Mouse (Mus musculus) lung, embryonic 16.5 days (tissue): ENCODE data around the gene Atp11a. TPM values are rescaled to one million over a fixed set of nuclear protein-coding genes. Genes with fewer than 3 reads are reported as not detected.

Experiments
- ATAC-seq: fragments of 200-750 bp; cut with Nextera tagmentation; 2 replicates; pipeline ENCODE4 v1.8.0; 2017; ENCODE audit warnings: low read depth, mild to moderate bottlenecking, moderate library complexity
- H3K27ac ChIP-seq: fragments of 300-500 bp; sonication (generic); 2 replicates; pipeline ENCODE4 v1.5.1; 2014; ENCODE audit warnings: mild to moderate bottlenecking, control low read depth, low read length
- H3K27me3 ChIP-seq: fragments of 300-500 bp; sonication (generic); 2 replicates; pipeline ENCODE4 v1.6.1; 2014; ENCODE audit warnings: low read depth, low read length, mixed read lengths; ENCODE audit not compliant: control insufficient read depth, insufficient read depth
- H3K36me3 ChIP-seq: fragments of 300-500 bp; sonication (generic); 2 replicates; pipeline ENCODE4 v1.6.1; 2014; ENCODE audit warnings: low read length; ENCODE audit not compliant: control insufficient read depth, insufficient read depth
- H3K4me1 ChIP-seq: fragments of 300-500 bp; sonication (generic); replicated peaks from 2 replicates; pipeline ENCODE4 v1.6.1; 2014; ENCODE audit warnings: low read length, mixed read lengths; ENCODE audit not compliant: control insufficient read depth, insufficient read depth
- H3K4me2 ChIP-seq: fragments of 300-500 bp; sonication (generic); 2 replicates; pipeline ENCODE4 v1.6.1; 2014; ENCODE audit warnings: low read depth, low read length, control low read depth
- H3K4me3 ChIP-seq: fragments of 300-500 bp; sonication (generic); 2 replicates; pipeline ENCODE4 v1.5.1; 2014; ENCODE audit warnings: mild to moderate bottlenecking, low read length, control low read depth
- H3K9ac ChIP-seq: fragments of 300-500 bp; sonication (generic); 2 replicates; pipeline ENCODE4 v1.6.1; 2014; ENCODE audit warnings: low read length, control low read depth
- H3K9me3 ChIP-seq: fragments of 300-500 bp; sonication (generic); 2 replicates; pipeline ENCODE4 v1.6.1; 2016; ENCODE audit warnings: low read length; ENCODE audit not compliant: control insufficient read depth
- WGBS: fragments of 180-500 bp; shearing (Covaris S2); extraction: QIAGEN DNeasy Blood & Tissue Kit; methylation state at CpG from one replicate; pipeline ENCODE4 v1.1.7; 2014; 5-methylcytosine and 5-hydroxymethylcytosine counted together
- polyA plus RNA-seq: library from polyadenylated mRNA; unstranded; fragments of >200 nt; fragmentation: Nextera tagmentation; extraction: Ambion mirVana; gene quantifications from 2 replicates; pipeline ENCODE4 v1.2.1, GENCODE M21; 2015

The Atp11a gene
- polyA plus RNA-seq, 1 experiment from 2014 or later = 15.7 TPM

- peaks cover 6% of the 10 kb centered on the region; the same call in 1 of the 2 replicates for H3K4me1 ChIP-seq
- 9% methylated on average over 42 of the region's 42 CpGs for WGBS
- no peak overlapping the region for H3K27ac ChIP-seq
- H3K9me3 ChIP-seq = no peaks in the 10 kb centered on the region
- ATAC-seq = peak; percentile 59
- no peaks in the 10 kb centered on the region for H3K27me3 ChIP-seq
- H3K9ac ChIP-seq = peak overlapping the region; percentile 68
- no peaks in the 10 kb centered on the region for H3K36me3 ChIP-seq
- H3K4me3 ChIP-seq = peak overlapping the region; percentile 55
- H3K4me2 ChIP-seq = peak overlapping the region; percentile 87
Measured at GRCm38 (mm10) chr8:12915187-12916006, 158.6 kb downstream of the Atp11a start.

- WGBS = 59% methylated on average over 16 of the region's 16 CpGs
- Histone ChIP-seq H3K9ac (peak overlapping the region; percentile 68; the same call in 1 of the 2 replicates), H3K27me3 (no peaks in the 10 kb centered on the region), H3K36me3 (no peaks in the 10 kb centered on the region), H3K4me1 (peaks cover 6% of the 10 kb centered on the region; the same call in 1 of the 2 replicates), H3K9me3 (no peaks in the 10 kb centered on the region), H3K27ac (no peak overlapping the region), H3K4me2 (peak overlapping the region; percentile 87), H3K4me3 (peak overlapping the region; percentile 55)
- no peak for ATAC-seq
Measured at GRCm38 (mm10) chr8:12916156-12916900, 159.5 kb downstream of the Atp11a start.

GRCm38 (mm10) chr8:12917029-12917428, 160.2 kb downstream of the Atp11a start:
- 81% methylated on average over 3 of the region's 3 CpGs for WGBS
- ATAC-seq = no peak
- Histone ChIP-seq H3K9me3 (no peaks in the 10 kb centered on the region), H3K4me2 (no peak overlapping the region), H3K9ac (no peak overlapping the region), H3K27me3 (no peaks in the 10 kb centered on the region), H3K36me3 (no peaks in the 10 kb centered on the region), H3K4me1 (peaks cover 6% of the 10 kb centered on the region; the same call in 1 of the 2 replicates), H3K27ac (no peak overlapping the region), H3K4me3 (no peak overlapping the region)

- no peaks in the 10 kb centered on the region for H3K27me3 ChIP-seq
- H3K4me3 ChIP-seq = no peak overlapping the region
- H3K36me3 ChIP-seq = no peaks in the 10 kb centered on the region
- peaks cover 6% of the 10 kb centered on the region; the same call in 1 of the 2 replicates for H3K4me1 ChIP-seq
- 69% methylated on average over 4 of the region's 4 CpGs for WGBS
- H3K27ac ChIP-seq = no peak overlapping the region
- no peaks in the 10 kb centered on the region for H3K9me3 ChIP-seq
- no peak for ATAC-seq
- H3K9ac ChIP-seq = no peak overlapping the region
- H3K4me2 ChIP-seq = no peak overlapping the region
Measured at GRCm38 (mm10) chr8:12917831-12918230, 161.0 kb downstream of the Atp11a start.

Other genes with a start within 250 kb of the Atp11a start
- gene Spaca7, start 184.0 kb upstream of the Atp11a start, polyA plus RNA-seq = not detected in 2 replicates
- gene Tubgcp3, start 84.8 kb upstream of the Atp11a start, polyA plus RNA-seq = 45.3 and 47.4 TPM in 2 replicates
- gene Mcf2l, start 116.8 kb downstream of the Atp11a start, polyA plus RNA-seq = 16.0 and 16.1 TPM in 2 replicates